Mouse (Mus musculus) lung, postnatal 4 days (tissue): ENCODE measurements around the gene Kcnj15.

ENCODE experiments used
- DNase-seq, 2 experiments: peaks; one replicate each; pipeline ENCODE4 v3.0.0; 2021

Gene Kcnj15

GRCm38 (mm10) chr16:95257266-95257894, at the start of gene Kcnj15:
Gene Kcnj15 (plus strand): TSS chr16:95257558.
- no peak for DNase-seq

- DNase-seq, result no peak
These were observed 49.1 kb upstream of the Kcnj15 start for GRCm38 (mm10) chr16:95208243-95208642.

- peak in 1 of 2 experiments; percentile 57 for DNase-seq
These were observed 48.3 kb upstream of the Kcnj15 start for GRCm38 (mm10) chr16:95209011-95209466.

GRCm38 (mm10) chr16:95214251-95215197, 42.8 kb upstream of the Kcnj15 start:
- no peak for DNase-seq

- DNase-seq, result no peak
These were observed 41.6 kb upstream of the Kcnj15 start for GRCm38 (mm10) chr16:95215782-95216181.

GRCm38 (mm10) chr16:95216346-95216745, 41.0 kb upstream of the Kcnj15 start:
- no peak for DNase-seq

GRCm38 (mm10) chr16:95216824-95217223, 40.5 kb upstream of the Kcnj15 start:
- no peak for DNase-seq

- DNase-seq, result no peak
These were observed 38.6 kb upstream of the Kcnj15 start for GRCm38 (mm10) chr16:95218783-95219182.

- DNase-seq, result no peak
These were observed 37.9 kb upstream of the Kcnj15 start for GRCm38 (mm10) chr16:95219459-95219858.

GRCm38 (mm10) chr16:95221051-95221450, 36.3 kb upstream of the Kcnj15 start:
- peak in 1 of 2 experiments; percentile 29 for DNase-seq

- DNase-seq, result no peak
These were observed 35.2 kb upstream of the Kcnj15 start for GRCm38 (mm10) chr16:95222026-95222718.

- DNase-seq, result peak; percentile 50 to 74
These were observed 33.9 kb upstream of the Kcnj15 start for GRCm38 (mm10) chr16:95223435-95223834.

GRCm38 (mm10) chr16:95225285-95225684, 32.1 kb upstream of the Kcnj15 start:
- DNase-seq, result no peak

- no peak for DNase-seq
These were observed 25.6 kb upstream of the Kcnj15 start for GRCm38 (mm10) chr16:95231768-95232167.

GRCm38 (mm10) chr16:95234891-95235548, 22.3 kb upstream of the Kcnj15 start:
- DNase-seq, result peak; percentile 16 to 54

GRCm38 (mm10) chr16:95239209-95239925, 18.0 kb upstream of the Kcnj15 start:
- DNase-seq, result peak in 1 of 2 experiments; percentile 53

- no peak for DNase-seq
These were observed 16.7 kb upstream of the Kcnj15 start for GRCm38 (mm10) chr16:95240688-95241087.

- DNase-seq, result peak; percentile 74 to 81
These were observed 15.8 kb upstream of the Kcnj15 start for GRCm38 (mm10) chr16:95241581-95241980.

- DNase-seq, result no peak
These were observed 15.2 kb upstream of the Kcnj15 start for GRCm38 (mm10) chr16:95242114-95242513.

GRCm38 (mm10) chr16:95243401-95243800, 14.0 kb upstream of the Kcnj15 start:
- DNase-seq, result no peak

- no peak for DNase-seq
These were observed 12.6 kb upstream of the Kcnj15 start for GRCm38 (mm10) chr16:95244626-95245303.
